Mouse (Mus musculus) stomach, embryonic 15.5 days (tissue): ENCODE measurements around the gene Sf3b2. TPM values are rescaled to one million over a fixed set of nuclear protein-coding genes. Genes with fewer than 3 reads are reported as not detected.

Source experiments
- ATAC-seq: fragments of 200-750 bp; cut with Nextera tagmentation; 2 replicates; pipeline ENCODE4 v1.8.0; 2017; ENCODE audit warnings: low read depth, moderate number of reproducible peaks, moderate TSS enrichment; ENCODE audit not compliant: insufficient read depth, low FRiP score
- H3K27ac ChIP-seq: fragments of 300-500 bp; sonication (generic); 2 replicates; pipeline ENCODE4 v1.5.1; 2015; ENCODE audit warnings: mild to moderate bottlenecking, inconsistent platforms
- H3K27me3 ChIP-seq: fragments of 300-500 bp; sonication (generic); replicated peaks from 2 replicates; pipeline ENCODE4 v1.6.1; 2015; ENCODE audit warnings: inconsistent platforms
- H3K36me3 ChIP-seq: fragments of 300-500 bp; sonication (generic); 2 replicates; pipeline ENCODE4 v1.6.1; 2015; ENCODE audit warnings: inconsistent platforms
- H3K4me1 ChIP-seq: fragments of 300-500 bp; sonication (generic); 2 replicates; pipeline ENCODE4 v1.6.1; 2015; ENCODE audit warnings: inconsistent platforms
- H3K4me2 ChIP-seq: fragments of 300-500 bp; sonication (generic); 2 replicates; pipeline ENCODE4 v1.6.1; 2015; ENCODE audit warnings: mild to moderate bottlenecking, inconsistent platforms
- H3K4me3 ChIP-seq: fragments of 300-500 bp; sonication (generic); replicated peaks from 2 replicates; pipeline ENCODE4 v1.5.1; 2015; ENCODE audit warnings: inconsistent platforms
- H3K9ac ChIP-seq: fragments of 300-500 bp; sonication (generic); 2 replicates; pipeline ENCODE4 v1.6.1; 2015; ENCODE audit warnings: inconsistent platforms
- H3K9me3 ChIP-seq: fragments of 300-500 bp; sonication (generic); 2 replicates; pipeline ENCODE4 v1.6.1; 2016; ENCODE audit warnings: inconsistent platforms
- WGBS: fragments of 180-500 bp; shearing (Covaris S2); methylation state at CpG from one replicate; pipeline ENCODE4 v1.1.7; 2015; 5-methylcytosine and 5-hydroxymethylcytosine counted together
- polyA plus RNA-seq: library from polyadenylated mRNA; unstranded; fragments of >200 nt; fragmentation: Nextera tagmentation; extraction: Ambion mirVana; gene quantifications from 2 replicates; pipeline ENCODE4 v1.2.1, GENCODE M21; 2015

Sf3b2 gene
- polyA plus RNA-seq, 1 experiment from 2014 or later, result 308 TPM

GRCm38 (mm10) chr19:5300588-5300987 is 5.3 kb upstream of the Sf3b2 start:
- Histone ChIP-seq H3K36me3 (no peaks in the 10 kb centered on the region), H3K27ac (no peak overlapping the region), H3K9ac (no peak overlapping the region), H3K27me3 (no peaks in the 10 kb centered on the region), H3K9me3 (no peaks in the 10 kb centered on the region), H3K4me3 (no peak overlapping the region), H3K4me2 (no peak overlapping the region), H3K4me1 (0 out of 2 replicates have a peak, but pooled peaks cover 6% of the 10 kb centered on the region)
- no peak for ATAC-seq
- 74% methylated on average over 6 of the region's 6 CpGs for WGBS

GRCm38 (mm10) chr19:5297903-5298800 is 2.9 kb upstream of the Sf3b2 start, which contains the start of gene Gal3st3:
Gene Gal3st3, plus strand, starts transcription at chr19:5298331.
- no peak for ATAC-seq
- Histone ChIP-seq H3K27ac (no peak within 1 kb of the TSS), H3K9me3 (no peaks in the 10 kb centered on the region), H3K9ac (peak within 1 kb of the TSS; percentile 30; the same call in 1 of the 2 replicates), H3K4me3 (peak within 1 kb of the TSS; percentile 41), H3K36me3 (no peaks in the 10 kb centered on the region), H3K27me3 (no peaks in the 10 kb centered on the region), H3K4me1 (peaks cover 13% of the 10 kb centered on the region; the same call in 1 of the 2 replicates), H3K4me2 (peak within 1 kb of the TSS; percentile 65)
- 8% methylated on average over 29 of the region's 32 CpGs for whole genome bisulfite sequencing

- WGBS, result 33% methylated on average over 5 of the region's 5 CpGs
- Histone ChIP-seq H3K36me3 (peaks cover 11% of the 10 kb centered on the region), H3K9ac (no peak overlapping the region), H3K9me3 (no peaks in the 10 kb centered on the region), H3K4me2 (no peak overlapping the region), H3K4me1 (peaks cover 13% of the 10 kb centered on the region; the same call in 1 of the 2 replicates), H3K27me3 (no peaks in the 10 kb centered on the region), H3K27ac (no peak overlapping the region), H3K4me3 (no peak overlapping the region)
- ATAC-seq, result no peak
These were observed 1.4 kb upstream of the Sf3b2 start for GRCm38 (mm10) chr19:5296630-5297029.

- Histone ChIP-seq H3K9ac (peak overlapping the region; percentile 30; the same call in 1 of the 2 replicates), H3K4me3 (peak overlapping the region; percentile 64), H3K27ac (peak overlapping the region; percentile 82), H3K4me1 (peaks cover 13% of the 10 kb centered on the region; the same call in 1 of the 2 replicates), H3K36me3 (peaks cover 17% of the 10 kb centered on the region), H3K9me3 (no peaks in the 10 kb centered on the region), H3K27me3 (no peaks in the 10 kb centered on the region), H3K4me2 (peak overlapping the region; percentile 59)
- 4% methylated on average over 13 of the region's 13 CpGs for WGBS
- ATAC-seq, result peak; percentile 41; the same call in 1 of the 2 replicates
These were observed 451 bp upstream of the Sf3b2 start for GRCm38 (mm10) chr19:5295736-5296075.

- ATAC-seq, result no peak
- 77% methylated on average over 8 of the region's 8 CpGs for WGBS
- Histone ChIP-seq H3K27ac (no peak overlapping the region), H3K4me3 (no peak overlapping the region), H3K9ac (no peak overlapping the region), H3K9me3 (no peaks in the 10 kb centered on the region), H3K27me3 (no peaks in the 10 kb centered on the region), H3K4me2 (no peak overlapping the region), H3K4me1 (peaks cover 7% of the 10 kb centered on the region; the same call in 1 of the 2 replicates), H3K36me3 (peaks cover 43% of the 10 kb centered on the region)
These were observed 16.9 kb downstream of the Sf3b2 start for GRCm38 (mm10) chr19:5278381-5278780.

- Histone ChIP-seq H3K36me3 (peaks cover 43% of the 10 kb centered on the region), H3K27ac (no peak overlapping the region), H3K4me1 (peaks cover 7% of the 10 kb centered on the region; the same call in 1 of the 2 replicates), H3K9me3 (no peaks in the 10 kb centered on the region), H3K9ac (no peak overlapping the region), H3K27me3 (no peaks in the 10 kb centered on the region), H3K4me3 (no peak overlapping the region), H3K4me2 (no peak overlapping the region)
- no peak for ATAC-seq
- WGBS, result 86% methylated on average over 3 of the region's 3 CpGs
These were observed 18.1 kb downstream of the Sf3b2 start for GRCm38 (mm10) chr19:5277140-5277539.

- peaks cover 9% of the 10 kb centered on the region; the same call in 1 of the 2 replicates for H3K4me1 ChIP-seq
- H3K4me2 ChIP-seq, result no peak overlapping the region
- peaks cover 43% of the 10 kb centered on the region for H3K36me3 ChIP-seq
- H3K9ac ChIP-seq, result no peak overlapping the region
- no peaks in the 10 kb centered on the region for H3K27me3 ChIP-seq
- ATAC-seq, result no peak
- no peaks in the 10 kb centered on the region for H3K9me3 ChIP-seq
- H3K27ac ChIP-seq, result no peak overlapping the region
- 88% methylated on average over 2 of the region's 2 CpGs for WGBS
- no peak overlapping the region for H3K4me3 ChIP-seq
These were observed 18.7 kb downstream of the Sf3b2 start for GRCm38 (mm10) chr19:5276531-5276930.

- Histone ChIP-seq H3K4me2 (no peak overlapping the region), H3K27ac (no peak overlapping the region), H3K9ac (no peak overlapping the region), H3K4me1 (peaks cover 11% of the 10 kb centered on the region; the same call in 1 of the 2 replicates), H3K9me3 (no peaks in the 10 kb centered on the region), H3K27me3 (no peaks in the 10 kb centered on the region), H3K4me3 (no peak overlapping the region), H3K36me3 (peaks cover 40% of the 10 kb centered on the region)
- no peak for ATAC-seq
- 86% methylated on average over 5 of the region's 5 CpGs for WGBS
These were observed 19.5 kb downstream of the Sf3b2 start for GRCm38 (mm10) chr19:5275736-5276135.

- no peak overlapping the region for H3K9ac ChIP-seq
- 90% methylated on average over 13 of the region's 13 CpGs for WGBS
- H3K27ac ChIP-seq, result peak overlapping the region; percentile 2; the same call in 1 of the 2 replicates
- peaks cover 11% of the 10 kb centered on the region; the same call in 1 of the 2 replicates for H3K4me1 ChIP-seq
- no peak for ATAC-seq
- H3K9me3 ChIP-seq, result no peaks in the 10 kb centered on the region
- H3K4me2 ChIP-seq, result no peak overlapping the region
- no peak overlapping the region for H3K4me3 ChIP-seq
- no peaks in the 10 kb centered on the region for H3K27me3 ChIP-seq
- H3K36me3 ChIP-seq, result peaks cover 40% of the 10 kb centered on the region
These were observed 20.6 kb downstream of the Sf3b2 start for GRCm38 (mm10) chr19:5274641-5275040.

GRCm38 (mm10) chr19:5273916-5274315 is 21.3 kb downstream of the Sf3b2 start:
- Histone ChIP-seq H3K9me3 (no peaks in the 10 kb centered on the region), H3K9ac (no peak overlapping the region), H3K4me1 (peaks cover 11% of the 10 kb centered on the region; the same call in 1 of the 2 replicates), H3K27ac (peak overlapping the region; percentile 90), H3K36me3 (peaks cover 33% of the 10 kb centered on the region), H3K4me3 (no peak overlapping the region), H3K4me2 (0 out of 2 replicates have a peak overlapping the region, but pooled peaks have one; percentile 87), H3K27me3 (no peaks in the 10 kb centered on the region)
- 65% methylated on average over 4 of the region's 4 CpGs for WGBS
- no peak for ATAC-seq

- WGBS, result under 1% methylated on average over 79 of the region's 97 CpGs
- Histone ChIP-seq H3K4me1 (peaks cover 11% of the 10 kb centered on the region; the same call in 1 of the 2 replicates), H3K27me3 (no peaks in the 10 kb centered on the region), H3K9ac (peak within 1 kb of the TSS; percentile 88), H3K27ac (peak within 1 kb of the TSS; percentile 90), H3K4me2 (peak within 1 kb of the TSS; percentile 87), H3K4me3 (peak within 1 kb of the TSS; percentile 92), H3K9me3 (no peaks in the 10 kb centered on the region), H3K36me3 (peaks cover 26% of the 10 kb centered on the region)
- ATAC-seq, result peak; percentile 91
These were observed 22.2 kb downstream of the Sf3b2 start, which contains the start of gene Pacs1 for GRCm38 (mm10) chr19:5272801-5273733. Gene Pacs1, minus strand, starts transcription at chr19:5273119.
